Mouse (Mus musculus) heart, embryonic 14.5 days (tissue): ENCODE results near the gene Gm49396. TPM values are rescaled to one million over a fixed set of nuclear protein-coding genes. Genes with fewer than 3 reads are reported as not detected.

Experiments used
- ATAC-seq: fragments of 200-750 bp; cut with Nextera tagmentation; 2 replicates; pipeline ENCODE4 v1.8.0; 2017; ENCODE audit warnings: low read depth, moderate TSS enrichment; ENCODE audit not compliant: insufficient number of reproducible peaks, insufficient read depth, low FRiP score
- H3K27ac ChIP-seq, 2 experiments: fragments of 200-500 bp in 1 of 2; fragments of 300-500 bp in 1 of 2; sonication (generic) in 1 of 2; replicated peaks in 1 of 2; 2 replicates each; pipeline ENCODE4 v1.5.1; 2012 to 2014; ENCODE audit warnings: low read depth in 2 of 2, low read length in 2 of 2, control low read depth in 1 of 2, mild to moderate bottlenecking in 1 of 2, mixed read lengths in 1 of 2; ENCODE audit not compliant: control insufficient read depth in 1 of 2, insufficient read depth in 1 of 2
- H3K27me3 ChIP-seq: fragments of 300-500 bp; sonication (generic); 2 replicates; pipeline ENCODE4 v1.6.1; 2014; ENCODE audit warnings: mild to moderate bottlenecking, low read length, control low read depth; ENCODE audit not compliant: control insufficient read depth, insufficient read depth
- H3K36me3 ChIP-seq: fragments of 300-500 bp; sonication (generic); 2 replicates; pipeline ENCODE4 v1.6.1; 2014; ENCODE audit warnings: mild to moderate bottlenecking, control low read depth, low read length, mixed read lengths; ENCODE audit not compliant: control insufficient read depth, insufficient read depth
- H3K4me1 ChIP-seq, 2 experiments: fragments of 200-500 bp in 1 of 2; fragments of 300-500 bp in 1 of 2; sonication (generic) in 1 of 2; 2 replicates each; pipeline ENCODE4 v1.6.1; 2012 to 2014; ENCODE audit warnings: low read length in 2 of 2, control low read depth in 1 of 2, mixed read lengths in 1 of 2; ENCODE audit not compliant: control insufficient read depth in 2 of 2, insufficient read depth in 2 of 2
- H3K4me2 ChIP-seq: fragments of 300-500 bp; sonication (generic); 2 replicates; pipeline ENCODE4 v1.6.1; 2014; ENCODE audit warnings: mild to moderate bottlenecking, low read length
- H3K4me3 ChIP-seq, 2 experiments: fragments of 200-500 bp in 1 of 2; fragments of 300-500 bp in 1 of 2; sonication (generic) in 1 of 2; 2 replicates each; pipeline ENCODE4 v1.5.1; 2012 to 2014; ENCODE audit warnings: low read length in 2 of 2, mild to moderate bottlenecking in 2 of 2, control low read depth in 1 of 2, low read depth in 1 of 2, moderate library complexity in 1 of 2; ENCODE audit not compliant: control insufficient read depth in 1 of 2, insufficient read depth in 1 of 2
- H3K9ac ChIP-seq: fragments of 300-500 bp; sonication (generic); 2 replicates; pipeline ENCODE4 v1.6.1; 2014; ENCODE audit warnings: mild to moderate bottlenecking, low read length
- H3K9me3 ChIP-seq: fragments of 300-500 bp; sonication (generic); 2 replicates; pipeline ENCODE4 v1.6.1; 2016; ENCODE audit warnings: low read length, control low read depth; ENCODE audit not compliant: control insufficient read depth
- WGBS: fragments of 180-500 bp; shearing (Covaris S2); extraction: QIAGEN DNeasy Blood & Tissue Kit; methylation state at CpG from one replicate; pipeline ENCODE4 v1.1.7; 2014; 5-methylcytosine and 5-hydroxymethylcytosine counted together
- polyA plus RNA-seq: library from polyadenylated mRNA; unstranded; fragments of >200 nt; fragmentation: Nextera tagmentation; extraction: Ambion mirVana; gene quantifications from 2 replicates; pipeline ENCODE4 v1.2.1, GENCODE M21; 2014

Gm49396 gene
- polyA plus RNA-seq, 1 experiment from 2014 or later: 5.3 TPM

GRCm38 (mm10) chr7:30596093-30596492, 32.9 kb downstream of the Gm49396 start:
- H3K9ac ChIP-seq: no peak overlapping the region
- no peaks in the 10 kb centered on the region for H3K36me3 ChIP-seq
- no peak overlapping the region for H3K4me3 ChIP-seq
- no peak overlapping the region for H3K4me2 ChIP-seq
- H3K4me1 ChIP-seq: peaks cover 7 to 11% of the 10 kb centered on the region in 2 experiments
- no peak for ATAC-seq
- H3K27ac ChIP-seq: no peak overlapping the region
- no peaks in the 10 kb centered on the region for H3K9me3 ChIP-seq
- WGBS: 69% methylated on average over 5 of the region's 5 CpGs
- peaks cover 5% of the 10 kb centered on the region for H3K27me3 ChIP-seq

DNA sequence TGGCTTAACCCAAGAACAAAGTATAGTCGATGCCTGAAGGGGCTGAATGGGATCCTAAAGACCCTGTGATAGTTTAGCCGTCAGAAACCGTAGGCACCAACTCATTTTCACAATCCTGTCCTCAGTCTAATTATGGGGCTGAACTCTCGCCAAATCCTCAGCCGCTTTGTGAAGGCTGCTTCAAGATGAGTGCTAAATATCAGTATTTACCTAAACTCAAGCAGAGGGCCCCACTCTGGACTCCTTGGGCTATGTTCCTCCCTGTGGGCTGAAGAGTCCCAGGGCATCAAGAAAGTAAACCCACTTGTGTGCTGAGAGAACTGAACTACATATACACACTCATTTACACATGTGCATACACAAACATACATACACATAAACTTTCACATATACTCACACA, 33.7 kb downstream of the Gm49396 start:
- H3K9ac ChIP-seq: no peak overlapping the region
- no peaks in the 10 kb centered on the region for H3K9me3 ChIP-seq
- no peak overlapping the region for H3K4me3 ChIP-seq
- H3K27ac ChIP-seq: no peak overlapping the region
- 76% methylated on average over 5 of the region's 5 CpGs for WGBS
- H3K27me3 ChIP-seq: peaks cover 5% of the 10 kb centered on the region
- peaks cover 7 to 11% of the 10 kb centered on the region in 2 experiments for H3K4me1 ChIP-seq
- H3K4me2 ChIP-seq: no peak overlapping the region
- no peak for ATAC-seq
- H3K36me3 ChIP-seq: no peaks in the 10 kb centered on the region

GRCm38 (mm10) chr7:30598786-30599185, 35.6 kb downstream of the Gm49396 start, which contains the start of gene Zbtb32:
Gene Zbtb32 (minus strand): TSS chr7:30598909.
- Histone ChIP-seq H3K36me3 (no peaks in the 10 kb centered on the region), H3K4me3 (no peak within 1 kb of the TSS), H3K4me1 (peaks cover 9 to 11% of the 10 kb centered on the region in 2 experiments), H3K9me3 (no peaks in the 10 kb centered on the region), H3K27ac (no peak within 1 kb of the TSS; a peak in 1 of 4 replicates), H3K9ac (no peak within 1 kb of the TSS), H3K4me2 (peak within 1 kb of the TSS; percentile 42), H3K27me3 (peaks cover 5% of the 10 kb centered on the region)
- 92% methylated on average over 12 of the region's 12 CpGs for WGBS
- no peak for ATAC-seq

DNA sequence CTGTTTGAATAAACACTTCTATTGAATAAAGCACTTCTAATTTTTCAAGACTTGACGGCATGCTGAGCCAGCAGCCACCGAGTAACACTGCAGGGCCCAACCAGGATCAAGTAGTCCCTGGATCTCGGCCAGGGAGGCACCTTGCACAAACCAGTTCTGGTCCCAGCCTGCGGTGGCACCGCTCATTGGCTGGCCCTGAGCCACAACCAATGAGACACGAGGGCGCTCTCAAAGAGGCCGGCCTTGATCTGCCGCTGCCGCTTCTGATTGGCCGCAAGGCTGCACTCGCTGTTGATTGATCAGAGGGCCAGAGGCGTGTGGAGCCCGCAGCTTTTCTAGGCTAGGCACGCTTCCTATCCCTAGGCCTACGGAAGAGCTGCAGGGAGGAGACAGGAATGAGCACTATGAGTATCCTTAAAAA, 36.8 kb downstream of the Gm49396 start:
- peak overlapping the region; percentile 52; the same call in 1 of the 2 replicates for H3K9ac ChIP-seq
- no peaks in the 10 kb centered on the region for H3K36me3 ChIP-seq
- H3K27me3 ChIP-seq: no peaks in the 10 kb centered on the region
- peak; percentile 86 for ATAC-seq
- WGBS: under 1% methylated on average over 16 of the region's 16 CpGs
- H3K9me3 ChIP-seq: no peaks in the 10 kb centered on the region
- peak overlapping the region; percentile 48 for H3K4me2 ChIP-seq
- H3K27ac ChIP-seq: peak overlapping the region in 1 of 2 experiments; percentile 19; a peak in 2 of 4 replicates
- H3K4me3 ChIP-seq: no peak overlapping the region
- peaks cover 9 to 11% of the 10 kb centered on the region in 2 experiments for H3K4me1 ChIP-seq

- 63% methylated on average over 7 of the region's 7 CpGs for WGBS
- peaks cover 9 to 11% of the 10 kb centered on the region in 2 experiments for H3K4me1 ChIP-seq
- H3K27ac ChIP-seq: peak overlapping the region in 1 of 2 experiments; percentile 19; a peak in 1 of 4 replicates
- H3K36me3 ChIP-seq: no peaks in the 10 kb centered on the region
- H3K9me3 ChIP-seq: no peaks in the 10 kb centered on the region
- no peak overlapping the region for H3K4me3 ChIP-seq
- 0 out of 2 replicates have a peak, but pooled peaks have one; percentile 10 for ATAC-seq
- peak overlapping the region; percentile 48; the same call in 1 of the 2 replicates for H3K4me2 ChIP-seq
- H3K27me3 ChIP-seq: no peaks in the 10 kb centered on the region
- H3K9ac ChIP-seq: peak overlapping the region; percentile 52; the same call in 1 of the 2 replicates
Observed at GRCm38 (mm10) chr7:30600651-30601050, 37.5 kb downstream of the Gm49396 start.

DNA sequence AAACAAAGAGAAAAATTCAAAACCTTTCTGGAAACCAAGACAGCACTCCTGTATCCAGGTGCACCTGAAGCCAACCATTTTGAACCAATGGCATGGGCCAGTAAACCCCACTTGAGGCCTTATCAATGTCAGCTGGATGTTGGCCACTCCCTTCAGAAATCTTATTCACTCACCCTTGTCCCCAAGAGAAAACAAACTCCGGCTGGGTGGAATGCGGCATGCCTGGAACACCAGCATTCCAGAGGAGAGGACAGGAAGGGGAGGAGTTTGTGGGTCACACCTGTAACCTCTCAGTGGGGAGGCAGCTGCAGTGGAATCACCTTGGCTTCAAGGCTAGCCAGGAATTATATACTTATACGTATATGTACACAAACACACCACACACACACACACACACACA, 39.4 kb downstream of the Gm49396 start:
- Histone ChIP-seq H3K36me3 (no peaks in the 10 kb centered on the region), H3K27ac (no peak overlapping the region), H3K4me3 (no peak overlapping the region), H3K4me2 (no peak overlapping the region), H3K9ac (no peak overlapping the region), H3K27me3 (no peaks in the 10 kb centered on the region), H3K9me3 (no peaks in the 10 kb centered on the region), H3K4me1 (peaks cover 9 to 11% of the 10 kb centered on the region in 2 experiments)
- no peak for ATAC-seq
- WGBS: 18% methylated on average over 3 of the region's 3 CpGs

- Histone ChIP-seq H3K4me3 (no peak overlapping the region), H3K4me1 (peaks cover 9 to 11% of the 10 kb centered on the region in 2 experiments), H3K27me3 (no peaks in the 10 kb centered on the region), H3K36me3 (no peaks in the 10 kb centered on the region), H3K4me2 (no peak overlapping the region), H3K9ac (no peak overlapping the region), H3K9me3 (no peaks in the 10 kb centered on the region), H3K27ac (no peak overlapping the region)
- WGBS: 54% methylated on average over 8 of the region's 8 CpGs
- no peak for ATAC-seq
Observed at GRCm38 (mm10) chr7:30604424-30604823, 41.3 kb downstream of the Gm49396 start.

- no peaks in the 10 kb centered on the region for H3K27me3 ChIP-seq
- no peaks in the 10 kb centered on the region for H3K36me3 ChIP-seq
- H3K27ac ChIP-seq: no peak overlapping the region
- H3K4me2 ChIP-seq: no peak overlapping the region
- no peak for ATAC-seq
- no peak overlapping the region for H3K4me3 ChIP-seq
- no peaks in the 10 kb centered on the region for H3K9me3 ChIP-seq
- WGBS: 76% methylated on average over 8 of the region's 8 CpGs
- H3K4me1 ChIP-seq: peaks cover 10 to 13% of the 10 kb centered on the region in 2 experiments
- H3K9ac ChIP-seq: no peak overlapping the region
Observed at GRCm38 (mm10) chr7:30604944-30605343, 41.8 kb downstream of the Gm49396 start.
